Mouse (Mus musculus) forelimb bud, embryonic 11.5 days (tissue): ENCODE data around the gene Cnn2.
A peak's percentile ranks its signal among the peaks of the same experiment; 100 is the strongest.

Experiments
- DNase-seq: peaks from one replicate; pipeline ENCODE4 v3.0.0-alpha.2; 2012; ENCODE audit warnings: low read depth, low spot score

Gene Cnn2

DNA sequence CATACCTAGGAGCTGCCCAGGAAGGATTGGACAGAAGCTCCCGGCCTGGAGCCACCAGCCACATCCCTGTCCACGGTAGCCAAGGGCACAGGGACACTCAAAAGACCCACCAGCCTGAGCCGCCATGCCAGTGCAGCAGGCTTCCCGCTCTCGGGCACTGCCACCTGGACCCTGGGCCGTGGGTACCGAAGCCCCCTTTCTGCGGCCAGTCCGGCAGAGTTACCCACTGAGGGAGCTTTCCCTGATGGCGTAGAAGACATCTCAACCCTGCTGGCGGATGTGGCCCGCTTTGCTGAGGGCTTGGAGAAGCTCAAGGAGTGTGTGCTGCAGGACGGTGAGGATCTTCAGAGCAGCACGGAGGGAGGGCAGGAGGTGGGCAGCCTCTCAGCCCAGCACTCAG lies 29.4 kb downstream of the Cnn2 start:
- DNase-seq, result no peak

DNA sequence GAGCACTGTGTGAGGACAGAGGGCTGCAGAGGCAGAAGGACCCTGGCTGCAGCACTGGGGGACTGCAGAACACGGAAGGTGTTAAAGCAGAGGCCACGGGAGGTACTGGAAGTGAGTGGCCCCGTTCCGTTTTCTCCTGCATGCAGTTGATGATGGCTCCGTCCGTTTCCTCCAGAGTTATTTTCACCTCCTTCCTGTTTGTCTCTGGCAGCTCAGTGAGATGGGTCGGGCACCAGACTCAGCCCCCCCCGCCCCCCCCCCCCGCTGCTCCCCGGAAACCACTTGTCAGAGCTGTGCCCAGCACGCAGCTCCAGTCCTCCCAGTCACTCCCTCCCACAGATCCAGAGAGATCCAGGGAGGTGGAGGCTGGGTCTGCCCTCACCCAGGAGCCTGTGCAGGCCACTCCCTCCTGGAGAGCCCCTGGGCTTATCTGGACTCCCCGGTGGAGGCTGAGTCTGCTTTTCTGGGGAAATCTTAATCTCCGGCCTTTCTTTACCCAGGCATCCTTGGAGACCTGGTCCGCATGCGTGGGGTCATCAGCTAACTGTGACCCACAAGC lies 30.4 kb downstream of the Cnn2 start:
- DNase-seq, result no peak

DNA sequence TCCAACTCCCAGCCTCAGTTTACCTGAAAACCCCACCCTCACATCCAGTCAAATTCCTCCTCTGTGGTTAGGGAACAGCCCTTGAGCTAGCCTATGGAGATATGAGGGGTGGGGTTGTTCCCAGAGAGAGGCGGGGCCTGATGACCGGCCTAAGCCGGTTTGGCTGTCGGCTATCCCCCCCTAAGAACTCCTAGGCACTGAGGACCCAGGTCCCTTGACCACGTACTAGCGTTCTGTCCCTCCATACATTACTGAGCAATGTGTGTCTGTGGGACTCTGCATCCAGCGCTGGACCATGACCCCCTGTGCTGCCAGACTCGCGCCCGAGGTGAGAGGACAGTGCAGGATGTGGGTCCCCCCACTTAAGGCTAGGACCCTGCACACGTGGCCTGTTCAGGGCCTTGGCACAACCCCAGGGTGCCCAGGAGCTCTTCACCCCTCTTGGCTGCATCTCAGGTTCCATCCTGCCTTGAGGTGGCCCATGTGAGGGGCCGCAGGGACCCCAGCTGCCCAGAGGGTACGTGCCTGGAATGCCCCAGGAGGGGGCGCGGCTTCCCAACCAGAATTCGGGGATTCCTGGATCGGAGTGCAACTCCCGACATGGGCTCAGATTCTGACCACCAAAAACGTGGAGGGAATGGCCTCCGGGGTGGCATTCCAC lies 31.2 kb downstream of the Cnn2 start:
- DNase-seq, result peak; percentile 59

DNA sequence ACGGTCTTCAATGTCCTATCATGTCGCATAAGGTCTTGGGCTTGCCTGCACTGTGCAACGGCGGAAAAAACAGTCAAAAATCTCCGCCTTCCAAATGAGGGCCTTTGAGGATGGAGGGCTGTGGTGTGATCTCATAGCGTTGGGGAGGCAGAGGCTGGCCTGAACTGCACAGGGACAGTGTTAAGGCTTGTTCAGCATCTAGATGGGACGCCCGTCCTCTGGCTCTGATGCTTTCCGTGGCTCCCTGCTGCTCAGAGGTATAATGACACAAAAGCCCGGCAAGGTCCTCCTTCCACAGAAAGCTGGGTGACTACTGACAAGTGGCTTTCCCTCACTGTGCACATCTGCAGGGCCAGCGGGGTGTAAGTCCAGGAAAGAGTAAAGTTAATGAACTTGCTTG lies 31.8 kb downstream of the Cnn2 start:
- no peak for DNase-seq

DNA sequence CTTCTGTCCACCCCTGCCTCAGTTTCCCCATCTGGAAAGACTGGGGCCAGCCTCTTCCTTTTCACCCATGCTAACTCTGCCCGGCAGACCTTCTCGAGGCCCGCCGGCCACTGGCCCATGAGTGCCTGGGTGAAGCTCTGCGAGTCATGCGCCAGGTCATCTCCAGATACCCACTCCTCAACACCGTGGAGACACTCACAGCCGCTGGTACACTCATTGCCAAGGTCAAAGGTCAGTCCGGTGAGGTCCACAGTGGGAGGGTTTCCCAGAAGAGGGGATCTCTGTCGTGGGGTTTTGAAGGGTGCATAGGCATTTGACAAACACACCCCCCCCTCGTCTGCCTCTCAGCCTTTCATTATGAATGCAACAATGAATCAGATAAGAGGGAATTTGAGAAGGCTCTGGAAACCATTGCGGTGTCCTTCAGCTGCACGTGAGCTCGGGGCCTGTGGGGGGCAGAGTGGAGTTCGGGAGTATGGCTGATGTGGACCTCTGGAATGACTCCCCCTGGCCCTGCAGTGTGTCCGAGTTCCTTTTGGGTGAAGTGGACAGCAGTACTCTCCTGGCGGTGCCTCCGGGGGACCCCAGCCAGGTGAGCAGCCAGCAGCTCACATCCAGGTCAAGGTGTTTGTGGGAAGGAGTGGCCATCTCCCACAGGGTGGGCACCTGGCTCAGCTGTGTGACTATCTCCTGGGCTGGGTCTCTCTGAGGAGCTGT lies 32.4 kb downstream of the Cnn2 start:
- DNase-seq, result no peak

DNA sequence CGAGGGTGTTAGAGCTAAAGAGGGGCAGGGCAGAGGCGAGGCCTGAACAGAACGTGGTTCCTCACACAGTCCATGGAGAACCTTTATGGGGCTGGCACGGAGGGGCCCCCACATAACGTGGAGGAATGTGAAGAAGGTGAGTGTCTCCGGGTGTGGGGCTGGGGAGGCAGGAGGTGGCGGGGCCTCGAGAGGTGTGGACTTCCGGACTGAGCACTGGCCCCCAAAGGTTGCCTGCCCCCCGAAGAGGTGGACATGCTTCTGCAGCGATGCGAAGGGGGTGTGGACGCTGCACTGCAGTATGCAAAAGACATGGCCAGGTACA lies 32.9 kb downstream of the Cnn2 start:
- no peak for DNase-seq

DNA sequence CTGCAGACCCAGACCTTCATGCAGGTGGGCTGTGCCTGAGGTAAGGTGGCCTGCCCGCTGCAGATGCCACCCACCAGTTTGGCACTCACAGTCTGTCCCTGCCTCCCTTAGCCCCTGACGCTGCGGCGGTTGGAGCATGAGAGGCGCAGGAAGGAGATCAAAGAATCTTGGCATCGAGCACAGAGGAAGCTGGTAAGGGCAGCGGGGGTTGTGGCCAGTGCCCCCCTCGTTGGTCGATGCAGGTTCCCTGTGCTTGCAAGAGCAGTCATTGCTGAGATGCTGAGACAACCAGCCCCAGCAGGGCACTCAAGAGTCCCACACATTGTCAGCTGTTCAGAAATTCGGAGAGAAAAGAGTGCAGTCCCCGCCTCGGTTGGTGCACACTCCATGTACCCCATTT lies 33.8 kb downstream of the Cnn2 start:
- no peak for DNase-seq

DNA sequence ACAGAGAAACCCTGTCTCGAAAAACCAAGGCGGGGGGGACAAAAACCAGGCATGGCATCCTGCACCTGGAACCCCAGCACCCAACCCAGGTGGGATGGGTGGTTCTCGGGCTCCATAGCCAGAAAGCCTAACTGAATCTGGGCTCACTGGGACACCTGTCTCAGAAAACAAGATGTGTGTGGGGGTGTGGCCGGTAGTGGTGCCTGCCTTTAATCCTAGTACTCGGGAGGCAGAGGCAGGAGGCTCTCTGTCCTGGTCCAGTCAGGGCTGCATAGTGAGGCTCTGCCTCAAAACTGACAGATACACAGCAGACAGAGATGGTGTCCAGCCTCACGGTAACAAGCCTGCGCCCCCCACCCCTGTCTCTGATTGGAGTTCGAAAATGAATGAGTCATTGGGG lies 34.4 kb downstream of the Cnn2 start:
- no peak for DNase-seq

DNA sequence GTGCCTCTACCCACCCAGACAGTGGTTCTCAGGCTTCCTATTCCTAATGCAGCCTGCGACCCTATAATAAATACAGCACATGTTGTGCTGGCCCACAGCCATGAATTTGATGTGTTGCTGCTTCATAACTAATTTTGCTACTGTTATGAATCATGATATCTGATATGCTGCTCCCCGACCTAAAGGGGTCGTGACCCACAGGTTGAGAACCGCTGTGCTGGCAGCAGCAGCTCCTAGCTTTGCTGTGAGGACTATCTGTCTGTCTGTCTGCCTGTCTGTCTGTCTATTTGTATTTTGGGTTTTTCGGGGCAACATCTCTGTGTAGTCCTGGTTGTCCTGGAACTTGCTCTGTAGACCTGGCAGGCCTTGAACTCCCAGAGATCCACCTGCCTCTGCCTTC lies 35.4 kb downstream of the Cnn2 start:
- DNase-seq, result no peak

DNA sequence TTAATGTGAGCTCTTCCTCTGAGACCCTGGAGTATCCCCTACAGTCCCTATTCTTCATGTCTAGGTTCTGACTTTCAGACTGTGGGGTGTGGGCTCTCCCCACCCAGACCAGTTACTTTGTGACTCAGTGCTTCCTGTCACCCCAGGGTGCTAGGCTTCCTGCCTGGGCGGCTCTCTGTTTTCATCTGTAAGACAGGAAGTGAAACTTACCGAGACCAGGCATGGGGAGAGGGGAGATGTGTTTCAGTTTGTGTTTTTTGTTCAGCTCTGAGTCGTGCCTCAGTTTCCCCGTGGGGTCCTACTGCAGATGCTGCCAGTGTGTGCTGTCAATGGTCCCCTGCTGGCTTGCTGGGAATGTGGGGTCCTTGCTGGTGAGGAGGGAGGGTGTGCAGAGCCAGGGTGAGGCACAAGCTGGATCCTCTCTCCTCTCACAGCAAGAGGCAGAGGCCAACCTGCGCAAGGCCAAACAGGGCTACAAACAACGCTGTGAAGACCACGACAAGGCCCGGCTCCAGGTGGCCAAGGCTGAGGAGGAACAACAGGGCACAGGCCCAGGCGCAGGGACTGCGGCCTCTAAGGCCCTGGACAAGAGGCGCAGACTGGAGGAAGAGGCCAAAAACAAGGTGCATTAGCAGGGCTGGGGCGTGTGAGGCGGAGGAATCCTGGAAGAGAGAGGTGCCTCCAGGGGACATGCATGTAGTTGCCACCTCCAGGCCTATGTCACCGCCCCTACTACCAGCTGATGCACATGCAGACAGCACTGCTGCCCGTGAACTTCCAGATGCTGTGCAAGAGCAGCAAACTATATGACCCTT lies 36.1 kb downstream of the Cnn2 start:
- DNase-seq, result no peak

DNA sequence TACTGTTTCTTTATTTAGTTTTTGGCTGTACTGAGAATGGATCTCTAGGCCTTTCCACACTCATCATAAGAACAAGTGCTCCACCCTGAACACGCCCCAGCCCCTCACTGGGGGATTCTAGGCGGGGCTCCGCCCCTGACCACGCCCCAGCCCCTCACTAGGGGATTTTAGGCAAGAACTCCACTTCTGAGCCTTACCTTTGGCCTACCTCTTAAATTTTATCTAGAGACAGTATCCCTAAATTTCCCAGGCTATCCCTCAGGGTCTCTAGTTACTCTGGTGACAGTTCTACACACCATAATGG lies 36.6 kb downstream of the Cnn2 start:
- DNase-seq, result no peak

DNA sequence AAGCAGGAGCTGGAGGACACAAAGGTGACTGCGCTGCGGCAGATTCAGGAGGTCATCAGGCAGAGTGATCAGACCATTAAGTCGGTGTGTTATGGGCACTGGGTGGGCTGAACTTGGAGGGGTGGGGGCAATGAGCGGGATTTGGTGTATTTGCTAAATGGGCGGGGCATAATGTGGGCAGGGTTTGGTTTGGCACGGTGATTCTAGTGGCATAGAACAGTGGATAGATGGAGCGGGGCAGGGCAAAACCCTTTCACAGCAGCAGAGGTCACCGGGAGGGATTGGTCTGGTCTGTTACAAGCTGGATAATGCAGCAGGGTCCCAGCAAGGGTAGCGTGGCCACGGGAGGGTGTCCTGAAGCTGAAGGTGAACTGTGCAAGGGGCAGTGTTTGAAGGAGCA lies 37.1 kb downstream of the Cnn2 start:
- DNase-seq, result no peak

DNA sequence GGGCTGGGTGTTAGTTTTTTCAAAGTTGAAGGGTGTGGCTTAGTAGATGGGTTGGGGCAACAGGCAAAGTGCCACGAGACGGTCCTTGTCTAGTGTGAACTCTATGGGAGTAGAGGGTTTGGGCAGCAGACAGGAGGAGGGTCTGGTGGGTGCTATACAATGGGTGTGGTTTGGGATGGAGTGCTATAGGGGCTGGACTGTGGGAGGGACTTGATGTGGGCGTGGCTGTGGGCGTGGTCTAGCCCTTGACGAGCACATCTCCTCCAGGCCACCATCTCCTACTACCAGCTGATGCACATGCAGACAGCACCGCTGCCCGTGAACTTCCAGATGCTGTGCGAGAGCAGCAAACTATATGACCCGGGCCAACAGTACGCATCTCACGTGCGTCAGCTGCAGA lies 37.5 kb downstream of the Cnn2 start:
- DNase-seq, result no peak

DNA sequence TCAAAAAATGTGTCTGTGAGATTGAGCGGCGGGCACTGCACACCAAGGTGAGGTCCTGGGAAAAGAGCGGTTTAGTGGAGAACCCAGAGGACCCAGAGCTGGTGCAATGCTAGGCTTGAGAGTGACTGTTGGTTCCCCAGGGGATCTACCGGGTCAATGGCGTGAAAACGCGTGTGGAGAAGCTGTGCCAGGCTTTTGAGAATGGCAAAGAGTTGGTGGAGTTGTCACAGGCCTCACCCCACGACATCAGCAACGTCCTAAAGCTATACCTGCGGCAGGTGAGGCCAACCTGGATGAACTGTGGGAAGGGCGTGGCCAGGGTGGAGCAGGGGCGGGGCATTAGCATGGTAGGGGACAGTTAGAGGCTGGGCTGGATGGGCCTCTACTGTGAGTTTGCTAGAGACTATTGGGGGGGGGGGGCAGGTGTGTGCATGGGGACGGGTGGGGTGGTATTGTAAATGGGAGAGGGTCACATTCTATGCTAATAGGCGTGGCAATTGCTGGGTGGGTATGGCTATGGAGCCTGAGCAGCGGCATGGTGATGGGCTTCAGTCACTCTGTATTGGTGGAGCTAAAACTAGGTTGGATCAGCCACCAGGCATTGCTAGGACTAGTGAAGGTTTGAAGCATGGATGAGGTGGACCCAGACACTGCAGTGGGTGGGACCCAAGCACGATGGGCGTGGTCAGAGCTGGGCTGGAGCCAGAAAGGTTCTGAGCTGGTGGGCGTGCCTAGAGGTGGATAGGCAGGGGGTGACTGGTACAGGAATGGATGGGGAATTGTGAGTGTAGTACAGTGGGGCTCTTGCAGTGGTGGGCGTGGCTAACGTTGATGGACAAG lies 39.5 kb downstream of the Cnn2 start:
- DNase-seq, result no peak

DNA sequence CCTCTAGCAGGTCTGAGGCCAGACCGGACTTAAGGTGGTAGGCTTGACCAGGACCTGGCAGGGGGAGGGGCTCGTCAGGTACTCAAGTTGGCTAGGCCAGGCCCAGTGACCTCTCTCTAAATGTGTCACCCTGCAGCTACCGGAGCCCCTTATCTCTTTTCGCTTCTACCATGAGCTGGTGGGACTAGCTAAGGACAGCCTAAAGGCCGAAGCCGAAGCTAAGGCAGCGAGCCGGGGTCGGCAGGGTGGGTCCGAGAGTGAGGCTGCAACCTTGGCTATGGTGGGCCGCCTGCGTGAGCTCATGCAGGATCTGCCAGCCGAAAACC lies 40.1 kb downstream of the Cnn2 start:
- no peak for DNase-seq

DNA sequence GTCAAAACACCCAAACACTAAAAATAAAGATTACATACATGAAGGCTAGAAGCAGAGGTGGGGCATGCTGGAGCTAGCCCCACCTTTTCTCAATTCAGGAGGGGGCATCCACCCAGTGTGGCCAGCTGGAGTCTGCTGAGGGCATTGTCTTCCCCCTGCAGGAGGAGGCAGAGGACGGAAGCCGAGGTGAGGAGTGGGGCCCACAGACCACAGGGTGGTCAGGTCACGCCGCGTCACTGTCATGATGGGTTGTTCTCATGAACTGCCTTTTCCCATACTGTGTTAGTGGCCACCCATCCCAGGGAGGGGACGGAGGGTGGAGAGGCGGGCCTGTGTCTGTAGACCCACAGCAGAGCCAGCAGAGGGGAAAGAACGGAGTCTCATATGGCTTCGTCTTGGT lies 41.8 kb downstream of the Cnn2 start:
- no peak for DNase-seq

DNA sequence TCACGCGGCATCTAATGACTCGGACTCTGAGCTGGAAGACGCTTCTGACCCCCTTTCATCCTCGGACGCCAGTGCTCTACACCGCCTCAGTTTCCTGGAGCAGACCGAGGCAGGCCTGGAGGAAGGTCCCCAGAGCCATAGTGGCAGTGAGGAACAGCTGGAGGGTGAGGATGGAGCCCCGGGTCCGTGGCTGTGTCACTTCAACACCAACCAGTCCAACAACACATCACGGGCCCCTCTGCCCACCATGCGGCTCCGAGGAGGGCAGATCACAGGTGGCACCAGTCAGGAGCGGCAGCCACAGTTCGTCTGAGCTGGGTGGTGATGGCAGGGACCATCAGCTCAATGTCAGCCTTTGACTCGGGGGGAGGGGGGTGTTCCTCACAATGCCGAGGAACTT lies 42.4 kb downstream of the Cnn2 start:
- no peak for DNase-seq

DNA sequence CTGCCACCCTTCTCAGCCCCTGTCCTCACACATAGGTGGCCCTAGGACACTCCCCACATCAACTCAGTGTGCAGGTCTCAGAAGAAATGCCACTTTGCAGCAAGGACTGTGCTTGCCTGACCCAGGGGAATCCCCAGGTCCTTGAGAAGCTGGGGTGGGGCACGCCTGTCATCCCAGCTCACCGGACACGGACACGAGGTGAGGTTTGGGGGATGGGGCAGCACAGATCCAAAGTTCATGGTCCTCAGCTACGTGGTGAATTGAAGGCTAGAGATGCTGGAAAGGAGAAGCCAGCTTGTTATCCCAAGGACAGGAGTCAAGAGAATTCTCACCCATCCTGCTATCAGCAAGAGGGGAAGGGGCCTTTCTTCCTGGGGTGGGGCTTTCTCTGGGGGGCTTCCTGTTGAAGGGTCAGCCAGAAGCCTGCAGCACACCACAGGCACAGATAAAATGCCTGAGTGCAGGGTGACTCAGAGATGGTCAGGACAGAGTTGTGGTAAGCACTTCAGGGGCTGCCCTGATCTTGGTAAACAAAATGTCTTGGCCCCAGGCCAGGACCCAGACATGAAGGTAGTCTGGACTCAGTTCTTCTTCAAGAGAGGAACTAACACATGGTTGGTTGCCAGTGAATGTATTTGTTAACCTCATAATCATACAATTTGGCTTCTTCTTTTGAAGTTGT lies 44.6 kb downstream of the Cnn2 start:
- no peak for DNase-seq

DNA sequence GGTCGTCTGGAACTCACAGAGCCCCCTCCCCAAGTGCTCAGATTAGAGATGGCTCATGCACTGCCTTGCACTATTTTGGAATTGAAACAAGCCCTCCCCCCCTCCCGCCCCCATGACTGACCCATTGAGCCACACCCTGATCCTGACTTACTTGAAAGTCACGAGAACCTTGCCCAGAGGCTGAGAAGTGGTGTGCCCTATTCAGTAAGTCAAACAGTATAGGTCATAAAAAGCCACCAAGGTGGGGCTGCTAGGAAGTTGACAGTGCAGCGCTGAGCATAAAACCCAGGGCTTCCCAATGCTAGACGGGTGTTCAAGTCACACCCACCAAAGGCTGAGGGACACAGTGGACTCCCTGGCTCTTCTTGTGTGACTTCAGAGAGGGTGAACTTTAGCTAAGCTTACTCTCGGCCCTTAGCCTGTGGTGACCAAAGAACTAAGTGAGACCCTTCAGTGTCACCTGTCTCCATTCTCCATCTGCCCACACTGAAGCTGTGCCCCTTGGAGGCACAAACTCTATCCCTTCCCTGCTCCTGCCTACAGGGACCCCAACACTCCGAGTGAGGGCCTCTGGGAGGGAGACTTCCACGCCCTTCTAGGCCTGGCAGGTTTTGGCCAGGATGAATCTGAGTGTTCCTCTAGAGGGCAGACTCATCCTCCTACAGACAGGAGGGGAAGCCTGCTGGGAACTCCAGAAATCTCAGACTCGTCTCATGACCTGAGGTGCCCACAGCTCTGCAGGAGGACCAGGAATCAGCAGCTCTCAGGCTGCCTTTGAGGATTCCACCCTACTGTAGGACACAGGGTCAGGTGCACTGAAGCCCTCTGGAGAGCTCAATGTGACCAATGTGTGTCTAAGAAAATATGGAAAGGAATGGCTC lies 45.4 kb downstream of the Cnn2 start:
- no peak for DNase-seq

DNA sequence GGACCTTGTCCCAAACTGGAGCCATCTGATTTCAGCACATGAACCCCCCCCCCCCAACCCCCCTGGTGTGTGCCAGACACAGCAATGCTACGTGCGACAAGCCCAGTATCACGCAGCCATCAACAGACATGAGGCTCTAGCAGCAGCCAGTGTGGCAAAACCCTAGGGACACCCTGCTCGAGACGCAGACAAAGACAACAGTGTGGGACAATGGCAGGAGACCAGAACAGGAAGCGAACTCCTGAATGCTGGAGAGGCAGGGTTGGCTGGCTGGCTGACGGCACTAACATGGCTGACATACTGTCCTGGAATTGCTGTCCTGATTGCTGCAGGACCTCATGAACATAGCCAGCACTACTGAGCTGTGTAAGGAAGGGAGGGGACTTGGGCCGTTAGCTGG lies 46.8 kb downstream of the Cnn2 start:
- DNase-seq, result no peak

DNA sequence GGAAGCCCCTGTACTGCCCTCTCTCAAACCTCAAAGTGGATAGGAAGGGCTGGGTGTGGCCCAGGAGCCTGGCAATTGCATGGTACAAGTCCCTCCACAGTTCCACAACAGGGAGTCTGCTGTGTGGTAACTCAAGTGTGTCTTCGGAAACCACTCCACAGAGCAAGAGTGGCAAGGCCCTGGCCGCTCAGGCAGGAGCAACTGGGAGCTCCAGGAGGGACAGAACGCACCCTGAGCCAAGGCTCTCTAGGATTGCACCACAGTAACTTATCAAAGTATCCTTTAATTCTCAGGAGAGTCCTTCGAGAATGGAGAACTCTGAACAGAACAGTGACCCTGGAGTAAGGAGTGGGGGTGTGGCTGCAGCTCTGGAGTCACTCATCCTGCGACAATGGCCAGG lies 47.3 kb downstream of the Cnn2 start:
- DNase-seq, result no peak
